Mouse (Mus musculus) testis, postnatal 14 days (tissue): Measurements from ENCODE around the gene Tulp4.
"Not testable (repeated sequence)": the region's sequence is repeated elsewhere in the genome, so short reads cannot be mapped to it uniquely, and the experiment has no call there.

Source experiments
- DNase-seq: peaks from one replicate; pipeline ENCODE4 v3.0.0; 2021; ENCODE audit warnings: low spot score

Tulp4 gene

GRCm38 (mm10) chr17:6279772-6280171 lies 173.5 kb downstream of the Tulp4 start:
- not testable (repeated sequence) for DNase-seq

GRCm38 (mm10) chr17:6280513-6280912 lies 174.3 kb downstream of the Tulp4 start:
- not testable (repeated sequence) for DNase-seq

GRCm38 (mm10) chr17:6283137-6283536 lies 176.9 kb downstream of the Tulp4 start:
- not testable (repeated sequence) for DNase-seq

- not testable (repeated sequence) for DNase-seq
These were observed 179.9 kb downstream of the Tulp4 start for GRCm38 (mm10) chr17:6286169-6286568.

- DNase-seq: not testable (repeated sequence)
These were observed 182.8 kb downstream of the Tulp4 start for GRCm38 (mm10) chr17:6289045-6289444.

GRCm38 (mm10) chr17:6293882-6294281 lies 187.6 kb downstream of the Tulp4 start:
- DNase-seq: not testable (repeated sequence)

GRCm38 (mm10) chr17:6297060-6297795 lies 191.0 kb downstream of the Tulp4 start:
- DNase-seq: not testable (repeated sequence)

- not testable (repeated sequence) for DNase-seq
These were observed 194.1 kb downstream of the Tulp4 start for GRCm38 (mm10) chr17:6300190-6300863.
